Mouse (Mus musculus) thymus, adult 18-20 months (tissue): ENCODE data around the gene Mtmr3.
"Not testable (repeated sequence)": the region's sequence is repeated elsewhere in the genome, so short reads cannot be mapped to it uniquely, and the experiment has no call there.

Source experiments
- DNase-seq, 2 experiments: peaks; one replicate each; pipeline ENCODE4 v3.0.0; 2022; ENCODE audit warnings: mixed read lengths in 2 of 2

Gene Mtmr3

GRCm38 (mm10) chr11:4599916-4600315 lies 5.3 kb upstream of the Mtmr3 start:
- DNase-seq = no peak

- DNase-seq = no peak
Observed at GRCm38 (mm10) chr11:4598411-4598810, 3.7 kb upstream of the Mtmr3 start.

- peak in 1 of 2 experiments; percentile 56 for DNase-seq
Observed at GRCm38 (mm10) chr11:4593849-4594607, 635 bp downstream of the Mtmr3 start.

- no peak for DNase-seq
Observed at GRCm38 (mm10) chr11:4593491-4593848, 1.2 kb downstream of the Mtmr3 start.

- no peak for DNase-seq
Observed at GRCm38 (mm10) chr11:4591811-4592210, 2.9 kb downstream of the Mtmr3 start.

- DNase-seq = no peak
Observed at GRCm38 (mm10) chr11:4578682-4579081, 16.0 kb downstream of the Mtmr3 start.

GRCm38 (mm10) chr11:4577079-4577478 lies 17.6 kb downstream of the Mtmr3 start:
- DNase-seq = no peak

GRCm38 (mm10) chr11:4576090-4576732 lies 18.5 kb downstream of the Mtmr3 start:
- DNase-seq = not testable (repeated sequence)

- DNase-seq = no peak
Observed at GRCm38 (mm10) chr11:4571491-4571901, 23.2 kb downstream of the Mtmr3 start.

GRCm38 (mm10) chr11:4566333-4566732 lies 28.3 kb downstream of the Mtmr3 start:
- no peak for DNase-seq

GRCm38 (mm10) chr11:4565545-4565944 lies 29.1 kb downstream of the Mtmr3 start:
- no peak for DNase-seq

GRCm38 (mm10) chr11:4553274-4554063 lies 41.2 kb downstream of the Mtmr3 start:
- DNase-seq = no peak

- no peak for DNase-seq
Observed at GRCm38 (mm10) chr11:4547569-4547968, 47.1 kb downstream of the Mtmr3 start.

GRCm38 (mm10) chr11:4545976-4546375 lies 48.7 kb downstream of the Mtmr3 start:
- DNase-seq = no peak

GRCm38 (mm10) chr11:4545401-4545800 lies 49.3 kb downstream of the Mtmr3 start:
- no peak for DNase-seq

GRCm38 (mm10) chr11:4544627-4544921 lies 50.1 kb downstream of the Mtmr3 start:
- not testable (repeated sequence) for DNase-seq

- no peak for DNase-seq
Observed at GRCm38 (mm10) chr11:4543746-4544626, 50.7 kb downstream of the Mtmr3 start.

- no peak for DNase-seq
Observed at GRCm38 (mm10) chr11:4543040-4543551, 51.6 kb downstream of the Mtmr3 start.

- DNase-seq = no peak
Observed at GRCm38 (mm10) chr11:4536645-4537044, 58.0 kb downstream of the Mtmr3 start.

- no peak for DNase-seq
Observed at GRCm38 (mm10) chr11:4527132-4527531, 67.5 kb downstream of the Mtmr3 start.

GRCm38 (mm10) chr11:4522142-4522664 lies 72.5 kb downstream of the Mtmr3 start:
- no peak for DNase-seq

GRCm38 (mm10) chr11:4518981-4519380 lies 75.7 kb downstream of the Mtmr3 start:
- DNase-seq = no peak
